Mouse (Mus musculus) retina, adult 2 months (tissue): ENCODE data around the gene Sppl2c.
"Not testable (repeated sequence)": the region's sequence is repeated elsewhere in the genome, so short reads cannot be mapped to it uniquely, and the experiment has no call there.

Experiments
- DNase-seq: peaks from one replicate; pipeline ENCODE4 v3.0.0-alpha.2; 2012; ENCODE audit warnings: low read depth, low spot score

The Sppl2c gene

GRCm38 (mm10) chr11:104195791-104196190 is 9.7 kb downstream of the Sppl2c start:
- DNase-seq, result peak; percentile 69

- DNase-seq, result no peak
Measured at GRCm38 (mm10) chr11:104197861-104198260, 11.7 kb downstream of the Sppl2c start.

GRCm38 (mm10) chr11:104203271-104203670 is 17.1 kb downstream of the Sppl2c start:
- no peak for DNase-seq

- no peak for DNase-seq
Measured at GRCm38 (mm10) chr11:104206573-104206972, 20.4 kb downstream of the Sppl2c start.

GRCm38 (mm10) chr11:104209041-104209440 is 22.9 kb downstream of the Sppl2c start:
- no peak for DNase-seq

- DNase-seq, result no peak
Measured at GRCm38 (mm10) chr11:104211251-104211650, 25.1 kb downstream of the Sppl2c start.

GRCm38 (mm10) chr11:104214128-104214527 is 28.0 kb downstream of the Sppl2c start:
- DNase-seq, result not testable (repeated sequence)

GRCm38 (mm10) chr11:104218075-104218474 is 31.9 kb downstream of the Sppl2c start:
- DNase-seq, result no peak

GRCm38 (mm10) chr11:104220291-104220690 is 34.2 kb downstream of the Sppl2c start:
- DNase-seq, result no peak

- no peak for DNase-seq
Measured at GRCm38 (mm10) chr11:104221751-104222150, 35.6 kb downstream of the Sppl2c start.

GRCm38 (mm10) chr11:104223301-104223700 is 37.2 kb downstream of the Sppl2c start:
- DNase-seq, result no peak

- DNase-seq, result no peak
Measured at GRCm38 (mm10) chr11:104229391-104229790, 43.3 kb downstream of the Sppl2c start.

- no peak for DNase-seq
Measured at GRCm38 (mm10) chr11:104230066-104230778, 44.1 kb downstream of the Sppl2c start.

- DNase-seq, result peak; percentile 68
Measured at GRCm38 (mm10) chr11:104231041-104231911, 45.1 kb downstream of the Sppl2c start, which contains the start of gene Mapt. TSS of gene Mapt (plus strand) at chr11:104231390.

GRCm38 (mm10) chr11:104232141-104233061 is 46.3 kb downstream of the Sppl2c start:
- DNase-seq, result no peak

- DNase-seq, result no peak
Measured at GRCm38 (mm10) chr11:104233101-104233500, 47.0 kb downstream of the Sppl2c start.

GRCm38 (mm10) chr11:104233574-104234206 is 47.6 kb downstream of the Sppl2c start:
- no peak for DNase-seq

GRCm38 (mm10) chr11:104234680-104235079 is 48.6 kb downstream of the Sppl2c start:
- no peak for DNase-seq

- no peak for DNase-seq
Measured at GRCm38 (mm10) chr11:104235881-104236280, 49.8 kb downstream of the Sppl2c start.

GRCm38 (mm10) chr11:104237226-104237625 is 51.1 kb downstream of the Sppl2c start:
- DNase-seq, result no peak
